Mouse (Mus musculus) testis, adult 2 months (tissue): Measurements from ENCODE around the gene Rbms1. TPM values are rescaled to one million over a fixed set of nuclear protein-coding genes. Genes with fewer than 3 reads are reported as not detected.

Experiments
- H3K27ac ChIP-seq: fragments of 200-500 bp; 2 replicates; pipeline ENCODE4 v1.5.1; 2012; ENCODE audit warnings: low read depth, low read length; ENCODE audit not compliant: control insufficient read depth, insufficient read depth
- H3K27me3 ChIP-seq: fragments of 200-500 bp; 2 replicates; pipeline ENCODE4 v1.6.1; 2012; ENCODE audit warnings: mild to moderate bottlenecking, low read length, moderate library complexity; ENCODE audit not compliant: control insufficient read depth, insufficient read depth
- H3K36me3 ChIP-seq: fragments of 200-500 bp; 2 replicates; pipeline ENCODE4 v1.6.1; 2012; ENCODE audit warnings: mild to moderate bottlenecking, low read length; ENCODE audit not compliant: control insufficient read depth, insufficient read depth
- H3K4me1 ChIP-seq: fragments of 200-500 bp; 2 replicates; pipeline ENCODE4 v1.6.1; 2012; ENCODE audit warnings: low read length; ENCODE audit not compliant: control insufficient read depth, insufficient read depth
- H3K4me3 ChIP-seq: fragments of 200-500 bp; 2 replicates; pipeline ENCODE4 v1.5.1; 2012; ENCODE audit warnings: low read depth, mild to moderate bottlenecking, low read length, moderate library complexity, mixed read lengths; ENCODE audit not compliant: control insufficient read depth
- CTCF ChIP-seq: fragments of 200-500 bp; IDR thresholded peaks from 2 replicates; pipeline ENCODE4 v1.5.1; 2012; ENCODE audit warnings: low read depth, mild to moderate bottlenecking, inconsistent platforms, low read length, moderate library complexity; ENCODE audit not compliant: control insufficient read depth, insufficient read depth, insufficient replicate concordance
- POLR2A ChIP-seq: fragments of 200-500 bp; IDR thresholded peaks from 2 replicates; pipeline ENCODE4 v1.6.1; 2012; ENCODE audit warnings: low read depth, mild to moderate bottlenecking, inconsistent platforms, low read length, moderate library complexity; ENCODE audit not compliant: control insufficient read depth
- polyA plus RNA-seq: library from polyadenylated mRNA; depleted of rRNA; stranded (reverse); fragments of >200 nt; gene quantifications from 2 replicates; pipeline ENCODE4 v1.2.3, GENCODE M21; 2012

Gene Rbms1
- polyA plus RNA-seq, 1 experiment, result 284 TPM

DNA sequence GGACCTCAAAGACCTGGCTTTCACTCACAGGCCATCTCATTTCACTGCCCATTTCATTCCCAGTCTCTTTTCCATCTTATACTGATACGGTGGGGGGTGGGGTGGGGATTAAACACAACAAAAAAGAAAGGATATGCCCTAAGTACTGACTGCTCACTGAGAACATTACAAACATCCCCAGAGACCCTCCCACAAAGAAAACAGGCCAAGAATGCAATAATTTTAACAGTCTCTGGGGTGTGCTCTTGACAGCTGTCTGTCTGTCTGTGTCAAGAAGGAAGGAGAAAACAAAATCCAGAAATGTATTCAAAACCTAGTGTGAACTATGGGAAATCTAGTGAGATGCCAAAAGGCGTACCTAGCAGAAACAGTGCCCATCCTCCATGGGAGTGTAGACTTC, 86.1 kb downstream of the Rbms1 start:
- TF ChIP-seq POLR2A (no peak), CTCF (no peak)
- Histone ChIP-seq H3K4me3 (no peak overlapping the region), H3K27ac (no peak overlapping the region), H3K27me3 (no peaks in the 10 kb centered on the region; the same call in 1 of the 2 replicates), H3K4me1 (peaks cover 6% of the 10 kb centered on the region; the same call in 1 of the 2 replicates), H3K36me3 (no peaks in the 10 kb centered on the region)

DNA sequence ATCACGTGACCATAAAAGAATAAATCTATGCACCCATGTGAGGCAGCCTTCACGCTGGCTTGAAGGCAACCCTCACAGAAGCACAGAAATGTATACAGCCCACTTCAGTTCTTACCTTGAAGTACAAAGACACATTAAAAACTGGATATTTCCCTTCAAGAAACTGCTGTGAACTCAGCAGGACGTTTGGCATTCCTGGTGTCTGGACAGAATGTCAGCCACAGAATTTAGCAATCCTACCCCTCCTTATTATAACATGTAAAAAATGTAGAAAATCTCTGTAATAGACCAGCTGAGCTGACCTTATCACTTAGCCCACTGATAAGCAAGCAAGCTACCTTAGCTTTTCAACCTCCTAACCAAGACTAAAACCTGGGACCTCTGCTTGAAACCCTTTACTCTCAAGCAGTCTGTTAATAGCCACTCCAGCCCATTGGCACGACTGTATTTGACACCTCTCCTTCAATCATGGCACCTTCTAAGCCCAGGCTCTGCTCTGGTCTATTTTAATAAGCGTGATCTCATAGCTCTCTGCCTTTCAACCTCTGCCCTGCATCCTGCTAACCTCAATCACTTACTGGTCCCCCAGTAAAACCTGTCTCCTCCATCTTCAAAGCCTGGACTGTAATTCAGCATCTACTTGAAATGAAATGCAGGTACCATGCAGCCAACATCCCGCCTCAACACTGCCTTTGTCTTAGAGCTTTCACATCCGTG, 90.7 kb downstream of the Rbms1 start:
- Histone ChIP-seq H3K27ac (no peak overlapping the region), H3K4me3 (no peak overlapping the region), H3K36me3 (no peaks in the 10 kb centered on the region), H3K4me1 (no peaks in the 10 kb centered on the region), H3K27me3 (no peaks in the 10 kb centered on the region)
- TF ChIP-seq CTCF, result no peak

DNA sequence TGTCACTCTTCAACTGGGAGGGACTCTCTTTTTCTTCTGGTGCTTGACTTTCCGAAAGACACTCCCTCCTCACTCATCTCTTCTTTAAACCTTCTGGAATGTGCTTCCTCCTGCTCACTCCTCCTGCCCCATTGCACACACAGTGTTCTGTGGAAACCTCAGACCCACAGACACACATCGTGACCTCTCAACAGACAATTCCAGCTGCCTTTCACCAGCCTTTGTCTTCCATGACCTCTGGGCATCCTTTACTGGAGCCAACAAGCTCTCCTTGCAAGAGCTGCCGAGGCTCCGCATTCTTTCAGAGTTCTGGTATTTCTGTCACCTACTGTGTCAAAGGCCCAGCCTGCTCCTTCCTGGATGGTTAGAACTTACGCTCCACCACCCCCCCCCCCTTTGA, 92.0 kb downstream of the Rbms1 start:
- H3K27me3 ChIP-seq, result no peaks in the 10 kb centered on the region
- no peak overlapping the region for H3K27ac ChIP-seq
- H3K4me1 ChIP-seq, result no peaks in the 10 kb centered on the region

DNA sequence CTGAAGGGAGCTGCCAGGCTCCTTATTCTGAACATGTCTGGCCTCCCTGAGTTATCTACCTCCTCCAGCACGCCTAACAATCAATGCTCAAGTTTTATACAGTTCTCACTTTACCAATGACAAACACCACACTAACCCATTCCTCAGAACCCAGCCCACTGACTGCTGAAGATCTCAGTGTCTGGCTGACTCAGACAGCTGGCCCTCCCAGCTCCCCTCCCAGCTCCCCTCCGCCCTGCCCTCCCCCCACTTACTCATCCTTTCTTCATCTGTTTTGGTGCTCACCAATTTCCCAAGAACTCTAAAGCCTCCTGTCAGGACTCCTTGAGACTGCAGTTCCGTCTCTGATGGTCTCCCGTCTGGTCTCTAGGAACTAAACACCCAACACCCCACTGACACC, 92.5 kb downstream of the Rbms1 start:
- H3K36me3 ChIP-seq, result no peaks in the 10 kb centered on the region
- no peaks in the 10 kb centered on the region for H3K27me3 ChIP-seq
- H3K4me1 ChIP-seq, result no peaks in the 10 kb centered on the region
- no peak for TF ChIP-seq CTCF
- TF ChIP-seq POLR2A, result no peak
- no peak overlapping the region for H3K27ac ChIP-seq
- H3K4me3 ChIP-seq, result peak overlapping the region; percentile 77

More for the DNA sequence above, 92.0 kb downstream of the Rbms1 start:
- no peaks in the 10 kb centered on the region for H3K36me3 ChIP-seq
- H3K4me3 ChIP-seq, result peak overlapping the region; percentile 77
- no peak for TF ChIP-seq CTCF

DNA sequence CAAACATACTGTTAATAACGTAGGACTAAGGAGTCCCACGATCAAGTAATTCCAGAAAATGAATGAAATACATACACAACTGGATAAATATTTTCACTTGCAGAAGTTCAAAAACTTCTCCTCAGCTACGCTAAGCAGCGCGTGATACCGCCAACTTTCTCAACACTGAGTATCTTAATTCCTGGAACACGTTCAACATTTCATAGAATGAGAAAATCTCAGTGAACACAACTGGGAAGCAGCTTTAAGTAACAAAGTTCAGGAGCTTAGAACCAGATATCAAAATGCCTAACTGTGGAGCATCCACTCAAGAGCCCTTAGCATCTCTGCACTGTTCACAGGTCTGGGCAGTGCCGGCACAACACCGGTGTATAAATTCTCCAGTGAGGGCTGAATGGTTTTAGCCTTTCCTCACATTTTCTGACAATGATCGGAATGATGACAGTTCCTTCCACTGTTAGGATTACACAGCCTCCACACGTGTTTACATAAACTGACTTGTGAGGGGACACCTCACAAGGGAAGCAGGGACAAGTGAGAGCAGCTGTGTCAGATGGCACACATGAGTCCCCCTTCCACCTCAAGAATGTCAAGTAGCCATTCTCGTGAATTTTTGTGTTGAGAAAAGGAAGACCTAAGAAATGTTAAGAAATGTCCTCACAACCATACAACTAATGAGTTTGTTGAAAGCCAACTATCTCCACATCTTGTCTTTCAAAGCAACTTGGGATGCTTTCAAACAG, 93.8 kb downstream of the Rbms1 start:
- Histone ChIP-seq H3K4me3 (peak overlapping the region; percentile 25; the same call in 1 of the 2 replicates), H3K27me3 (no peaks in the 10 kb centered on the region), H3K27ac (no peak overlapping the region), H3K4me1 (no peaks in the 10 kb centered on the region), H3K36me3 (no peaks in the 10 kb centered on the region)
- TF ChIP-seq POLR2A (no peak), CTCF (no peak)

DNA sequence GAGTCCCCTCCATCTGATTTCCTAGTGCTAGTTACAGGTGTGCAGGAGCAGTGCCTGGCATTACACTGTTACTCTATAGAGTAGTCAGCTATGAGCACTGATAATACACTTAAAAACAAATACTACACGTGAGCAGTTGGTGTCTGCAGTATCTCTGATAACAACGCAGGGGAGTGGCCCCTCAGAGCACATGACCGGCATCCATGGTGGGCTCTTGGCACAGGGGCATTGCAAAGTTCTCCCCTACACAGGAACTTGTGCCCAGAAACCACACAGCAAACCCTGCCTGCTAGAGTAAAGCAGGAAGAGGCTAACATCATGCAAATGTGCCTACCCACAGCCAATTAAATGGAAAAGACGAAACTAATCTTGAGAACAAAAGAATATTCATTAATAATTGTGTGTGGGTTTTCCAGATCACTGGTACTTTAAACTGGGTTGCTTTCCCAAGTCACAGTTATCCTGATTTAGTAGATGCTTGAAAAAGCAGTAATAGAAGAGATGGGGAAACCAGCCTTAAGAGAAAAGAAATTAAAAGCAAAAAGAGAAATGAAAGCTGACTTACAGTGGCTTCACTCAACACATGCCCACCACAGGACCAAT, 94.8 kb downstream of the Rbms1 start:
- Histone ChIP-seq H3K36me3 (no peaks in the 10 kb centered on the region), H3K27me3 (no peaks in the 10 kb centered on the region), H3K4me1 (no peaks in the 10 kb centered on the region), H3K4me3 (no peak overlapping the region), H3K27ac (no peak overlapping the region)
- TF ChIP-seq CTCF (no peak), POLR2A (no peak)

DNA sequence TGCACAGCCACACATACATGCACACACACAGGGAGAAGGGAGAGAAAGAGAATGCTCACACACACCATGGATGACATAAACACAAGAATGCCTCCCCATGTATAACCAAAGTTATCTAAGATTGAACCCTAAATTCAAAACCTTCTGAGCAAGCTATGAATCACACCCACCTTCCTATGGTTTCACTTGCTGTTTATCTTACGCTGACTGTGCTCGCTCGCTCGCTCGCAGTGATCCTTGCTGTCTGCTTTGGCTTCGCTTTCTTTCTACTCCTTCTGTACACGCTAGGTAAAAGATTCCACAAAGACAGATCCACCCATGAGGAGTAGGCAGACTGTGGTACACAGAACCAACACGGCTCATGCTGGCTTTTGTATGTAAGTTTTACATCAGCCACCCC, 95.7 kb downstream of the Rbms1 start:
- no peak for TF ChIP-seq POLR2A
- no peak for TF ChIP-seq CTCF
- H3K27me3 ChIP-seq, result no peaks in the 10 kb centered on the region
- H3K27ac ChIP-seq, result no peak overlapping the region
- H3K4me1 ChIP-seq, result no peaks in the 10 kb centered on the region
- H3K36me3 ChIP-seq, result no peaks in the 10 kb centered on the region
- H3K4me3 ChIP-seq, result no peak overlapping the region
